Mouse (Mus musculus): ENCODE measurements around the gene Ces1d.
"Not testable (repeated sequence)": the region's sequence is repeated elsewhere in the genome, so short reads cannot be mapped to it uniquely, and the experiment has no call there.

Ces1d gene

GRCm38 (mm10) chr8:93197685-93198525 lies at the start of gene Ces1d:
TSS of gene Ces1d (minus strand) at chr8:93197838.
- peak; percentile 36 for DNase-seq

GRCm38 (mm10) chr8:93246057-93246456 lies 48.4 kb upstream of the Ces1d start:
- no peak for DNase-seq

GRCm38 (mm10) chr8:93239884-93240283 lies 42.2 kb upstream of the Ces1d start:
- DNase-seq = no peak

- DNase-seq = no peak
Measured at GRCm38 (mm10) chr8:93235681-93236080, 38.0 kb upstream of the Ces1d start.

GRCm38 (mm10) chr8:93234706-93235105 lies 37.1 kb upstream of the Ces1d start:
- no peak for DNase-seq

GRCm38 (mm10) chr8:93234068-93234467 lies 36.4 kb upstream of the Ces1d start:
- no peak for DNase-seq

- DNase-seq = no peak
Measured at GRCm38 (mm10) chr8:93229446-93229845, 31.8 kb upstream of the Ces1d start, which contains the start of gene Ces1e. TSS of gene Ces1e (minus strand) at chr8:93229619.

- DNase-seq = peak; percentile 15
Measured at GRCm38 (mm10) chr8:93228673-93229370, 31.2 kb upstream of the Ces1d start.

- DNase-seq = not testable (repeated sequence)
Measured at GRCm38 (mm10) chr8:93226471-93226870, 28.8 kb upstream of the Ces1d start.

- no peak for DNase-seq
Measured at GRCm38 (mm10) chr8:93221896-93222295, 24.3 kb upstream of the Ces1d start.

- no peak for DNase-seq
Measured at GRCm38 (mm10) chr8:93217867-93218266, 20.2 kb upstream of the Ces1d start.

GRCm38 (mm10) chr8:93217375-93217774 lies 19.7 kb upstream of the Ces1d start:
- DNase-seq = no peak

- DNase-seq = no peak
Measured at GRCm38 (mm10) chr8:93211091-93211490, 13.5 kb upstream of the Ces1d start.

- not testable (repeated sequence) for DNase-seq
Measured at GRCm38 (mm10) chr8:93199146-93199545, 1.5 kb upstream of the Ces1d start.

- DNase-seq = no peak
Measured at GRCm38 (mm10) chr8:93196436-93196835, 1.2 kb downstream of the Ces1d start.

GRCm38 (mm10) chr8:93180581-93181129 lies 17.0 kb downstream of the Ces1d start:
- DNase-seq = peak; percentile 17

- DNase-seq = peak; percentile 7
Measured at GRCm38 (mm10) chr8:93176593-93176992, 21.0 kb downstream of the Ces1d start.

GRCm38 (mm10) chr8:93174554-93174953 lies 23.1 kb downstream of the Ces1d start:
- no peak for DNase-seq

GRCm38 (mm10) chr8:93171846-93172590 lies 25.6 kb downstream of the Ces1d start:
- DNase-seq = peak; percentile 42

- DNase-seq = no peak
Measured at GRCm38 (mm10) chr8:93163363-93163762, 34.3 kb downstream of the Ces1d start.

GRCm38 (mm10) chr8:93151401-93151800 lies 46.2 kb downstream of the Ces1d start:
- DNase-seq = no peak

GRCm38 (mm10) chr8:93147331-93147730 lies 50.3 kb downstream of the Ces1d start:
- DNase-seq = no peak

GRCm38 (mm10) chr8:93140696-93141095 lies 56.9 kb downstream of the Ces1d start:
- peak; percentile 60 for DNase-seq

All from kidney, postnatal 10 days (tissue).